Mouse (Mus musculus) erythroblast, embryonic 14.5 days (primary cell): ENCODE measurements around the gene Sptbn1. TPM values are rescaled to one million over a fixed set of nuclear protein-coding genes. Genes with fewer than 3 reads are reported as not detected.

ENCODE experiments used
- H3K27me3 ChIP-seq: 2 replicates; pipeline ENCODE4 v1.6.1; 2012; ENCODE audit warnings: inconsistent platforms; ENCODE audit not compliant: control insufficient read depth
- H3K36me3 ChIP-seq: 2 replicates; pipeline ENCODE4 v1.6.1; 2012; ENCODE audit warnings: mild to moderate bottlenecking, inconsistent platforms; ENCODE audit not compliant: control insufficient read depth
- H3K4me1 ChIP-seq: 2 replicates; pipeline ENCODE4 v1.6.1; 2012; ENCODE audit warnings: inconsistent platforms; ENCODE audit not compliant: control insufficient read depth
- H3K4me3 ChIP-seq: replicated peaks from 2 replicates; pipeline ENCODE3; 2012; ENCODE audit warnings: moderate library complexity, mild to moderate bottlenecking, inconsistent platforms
- H3K9me3 ChIP-seq: 2 replicates; pipeline ENCODE4 v1.6.1; 2012; ENCODE audit warnings: low read length, inconsistent platforms, mixed read lengths; ENCODE audit not compliant: control insufficient read depth
- GATA1 ChIP-seq: IDR thresholded peaks from 2 replicates; pipeline ENCODE4 v1.6.1; 2012; ENCODE audit warnings: low read length, inconsistent platforms, mixed read lengths
- TAL1 ChIP-seq: IDR thresholded peaks from 3 replicates; pipeline ENCODE4 v1.6.1; 2012; ENCODE audit warnings: low read length, inconsistent platforms, mixed read lengths
- polyA plus RNA-seq: library from polyadenylated mRNA; stranded (reverse); fragments of >175 nt; gene quantifications from 2 replicates; pipeline ENCODE4 v1.2.3, GENCODE M21; 2012

Gene Sptbn1
- polyA plus RNA-seq, 1 experiment, result 0.02 TPM

DNA sequence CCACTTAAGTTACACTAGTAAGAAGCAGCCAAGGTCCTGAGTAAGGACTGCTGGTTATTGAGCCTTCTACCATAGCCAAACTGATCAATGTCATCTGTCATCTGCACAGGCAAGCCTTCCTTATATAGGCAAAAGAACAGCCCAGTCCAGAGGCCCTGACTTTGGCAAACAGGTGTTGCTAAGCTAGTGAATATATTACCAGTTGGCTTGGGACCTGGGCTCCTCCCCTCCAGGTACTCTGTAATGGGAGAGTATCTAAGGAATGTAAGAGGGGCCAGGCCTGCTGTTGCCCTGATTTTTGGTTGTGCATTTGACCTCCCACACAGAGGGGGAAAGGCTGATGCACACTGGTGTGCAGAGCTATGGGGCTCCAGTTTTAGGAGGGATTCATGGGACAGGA lies 63.6 kb downstream of the Sptbn1 start:
- H3K4me1 ChIP-seq, result no peaks in the 10 kb centered on the region
- H3K27me3 ChIP-seq, result peaks cover 16% of the 10 kb centered on the region
- TF ChIP-seq TAL1 (no peak), GATA1 (no peak)
- H3K4me3 ChIP-seq, result no peak overlapping the region
- no peaks in the 10 kb centered on the region for H3K9me3 ChIP-seq
- no peaks in the 10 kb centered on the region for H3K36me3 ChIP-seq

DNA sequence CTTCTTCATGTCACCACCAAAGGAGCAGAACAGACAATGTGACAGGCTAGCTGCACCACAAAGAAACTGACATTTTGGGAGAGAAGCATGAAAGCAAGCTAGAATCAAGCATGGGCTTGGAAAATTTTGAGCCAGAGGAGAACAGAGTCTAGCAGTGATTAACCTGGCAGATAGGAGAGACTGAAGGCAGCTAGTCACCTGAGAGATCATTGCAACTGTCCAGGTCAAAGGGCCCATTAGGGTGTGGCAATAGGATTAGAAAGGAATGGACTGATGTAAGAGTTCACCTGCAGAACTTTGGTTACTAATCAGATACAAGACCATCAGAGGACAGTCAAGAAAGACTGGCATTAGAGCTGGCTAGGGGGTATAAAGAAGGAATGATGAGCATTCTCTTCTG lies 67.6 kb downstream of the Sptbn1 start:
- H3K4me1 ChIP-seq, result peaks cover 11% of the 10 kb centered on the region
- H3K27me3 ChIP-seq, result peaks cover 56% of the 10 kb centered on the region
- H3K4me3 ChIP-seq, result no peak overlapping the region
- no peaks in the 10 kb centered on the region for H3K9me3 ChIP-seq
- TF ChIP-seq GATA1 (no peak), TAL1 (no peak)
- H3K36me3 ChIP-seq, result no peaks in the 10 kb centered on the region

DNA sequence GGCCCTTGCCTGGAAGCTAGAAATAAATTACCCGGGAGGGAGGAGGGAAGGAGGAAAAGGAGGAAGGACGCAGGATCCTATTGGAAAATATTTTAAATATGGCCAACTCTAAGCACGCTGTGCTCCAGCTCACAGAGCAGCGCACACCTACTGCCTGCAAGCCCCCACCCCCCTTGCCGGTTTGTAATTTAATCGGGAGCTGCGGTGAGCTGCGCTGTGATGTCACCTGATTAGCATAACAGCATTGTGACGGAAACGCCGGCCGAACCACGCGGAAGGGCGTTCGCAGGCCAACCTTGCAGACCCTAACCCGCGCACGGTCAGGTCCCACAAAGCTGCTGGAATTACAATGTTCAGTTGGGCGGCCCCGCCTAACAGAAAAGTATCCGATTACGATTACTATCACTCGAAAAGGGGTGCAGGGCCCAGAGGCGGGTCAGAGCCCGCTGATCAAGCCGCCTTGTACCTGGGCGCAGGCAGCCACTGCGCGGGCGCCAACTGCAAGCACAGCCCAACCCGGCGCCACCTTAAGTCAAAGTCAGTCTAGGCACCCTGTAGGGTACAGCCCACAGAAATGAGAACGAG lies 69.8 kb downstream of the Sptbn1 start:
- Histone ChIP-seq H3K27me3 (peaks cover 70% of the 10 kb centered on the region), H3K4me3 (peak overlapping the region; percentile 59), H3K4me1 (peaks cover 11% of the 10 kb centered on the region), H3K9me3 (no peaks in the 10 kb centered on the region), H3K36me3 (no peaks in the 10 kb centered on the region)
- TF ChIP-seq TAL1 (no peak), GATA1 (no peak)

DNA sequence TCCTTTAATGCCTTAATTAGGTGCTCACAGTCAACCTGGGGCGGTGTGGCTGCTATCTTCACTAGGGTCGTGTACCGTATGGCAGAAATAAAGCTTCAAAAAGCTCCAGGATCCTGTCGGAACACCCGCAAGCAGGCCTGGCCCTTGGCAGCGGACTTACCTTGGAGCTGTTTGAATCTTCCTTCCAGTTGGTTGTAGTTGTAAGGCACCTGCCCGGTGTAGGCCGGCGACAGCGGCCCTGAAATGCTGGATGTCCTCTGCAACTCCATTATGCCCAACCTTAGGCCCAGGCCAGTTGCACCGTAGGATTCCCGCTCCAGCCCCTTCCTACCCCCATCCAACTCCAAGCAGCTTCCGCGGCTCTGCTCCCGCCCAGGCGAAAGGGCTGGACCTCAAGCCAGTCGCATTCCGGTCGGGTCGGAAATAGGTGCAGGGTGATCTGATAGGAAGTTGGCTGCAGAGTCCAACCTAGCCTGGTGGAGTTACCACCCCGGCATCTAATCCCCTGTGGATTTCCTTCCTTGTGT lies 70.3 kb downstream of the Sptbn1 start:
- peaks cover 74% of the 10 kb centered on the region for H3K27me3 ChIP-seq
- no peaks in the 10 kb centered on the region for H3K9me3 ChIP-seq
- H3K4me1 ChIP-seq, result peaks cover 11% of the 10 kb centered on the region
- peak overlapping the region; percentile 59 for H3K4me3 ChIP-seq
- TF ChIP-seq GATA1, result no peak
- TF ChIP-seq TAL1, result no peak
- no peaks in the 10 kb centered on the region for H3K36me3 ChIP-seq

DNA sequence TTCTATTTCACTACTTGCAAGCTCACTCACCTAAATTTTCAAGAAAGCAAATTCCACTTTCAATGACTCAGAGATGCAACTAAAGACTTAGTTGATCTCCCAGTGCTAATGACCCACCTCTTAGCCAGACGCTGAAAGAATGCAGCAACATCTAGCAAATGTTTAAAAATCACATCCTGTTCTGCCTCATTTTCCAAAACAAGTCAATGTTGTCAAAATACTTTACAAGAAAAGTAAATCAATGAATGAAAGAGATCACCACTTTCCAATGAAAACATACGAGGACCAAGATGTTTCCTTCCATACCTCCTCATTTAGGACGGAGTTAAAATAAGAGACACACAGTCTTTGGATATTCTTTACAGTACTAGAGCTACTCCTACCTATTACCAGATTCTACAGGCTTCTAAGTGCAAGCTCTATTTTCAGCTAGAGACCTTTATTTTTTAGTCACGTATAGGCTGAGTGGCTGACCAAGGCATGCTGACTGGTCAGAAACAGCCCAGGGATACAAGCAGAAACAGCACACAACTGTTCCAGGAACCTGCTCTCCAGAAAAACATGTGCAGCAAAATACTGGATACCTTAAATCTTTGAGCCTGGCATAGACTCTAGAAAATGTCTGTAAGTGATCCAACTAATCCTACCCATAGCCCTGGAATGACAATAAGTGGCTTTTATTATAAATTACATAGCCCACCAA lies 71.5 kb downstream of the Sptbn1 start:
- Histone ChIP-seq H3K4me3 (no peak overlapping the region), H3K4me1 (peaks cover 11% of the 10 kb centered on the region), H3K9me3 (no peaks in the 10 kb centered on the region), H3K27me3 (peaks cover 72% of the 10 kb centered on the region), H3K36me3 (no peaks in the 10 kb centered on the region)
- TF ChIP-seq TAL1, result no peak

DNA sequence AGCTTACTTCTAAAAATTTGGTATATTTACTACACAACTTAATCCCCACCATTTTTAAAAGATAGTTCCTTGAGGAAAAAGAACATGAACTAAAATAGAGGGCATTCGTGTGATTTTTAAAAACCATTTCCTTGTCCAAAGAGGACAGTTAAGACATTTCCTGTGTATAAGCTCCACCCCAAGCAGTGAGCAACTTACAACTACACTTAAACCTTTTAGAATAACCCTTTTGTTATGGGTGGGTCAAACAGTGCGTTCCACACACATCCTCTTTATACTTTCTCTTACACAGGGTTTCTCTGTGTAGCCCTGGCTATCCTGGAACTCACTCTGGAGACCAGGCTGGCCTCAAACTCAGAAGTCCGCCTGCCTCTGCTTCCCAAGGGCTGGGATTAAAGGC lies 72.2 kb downstream of the Sptbn1 start:
- Histone ChIP-seq H3K4me3 (no peak overlapping the region), H3K36me3 (no peaks in the 10 kb centered on the region), H3K27me3 (peaks cover 69% of the 10 kb centered on the region), H3K9me3 (no peaks in the 10 kb centered on the region), H3K4me1 (peaks cover 11% of the 10 kb centered on the region)
- TF ChIP-seq TAL1, result no peak
- TF ChIP-seq GATA1, result no peak

DNA sequence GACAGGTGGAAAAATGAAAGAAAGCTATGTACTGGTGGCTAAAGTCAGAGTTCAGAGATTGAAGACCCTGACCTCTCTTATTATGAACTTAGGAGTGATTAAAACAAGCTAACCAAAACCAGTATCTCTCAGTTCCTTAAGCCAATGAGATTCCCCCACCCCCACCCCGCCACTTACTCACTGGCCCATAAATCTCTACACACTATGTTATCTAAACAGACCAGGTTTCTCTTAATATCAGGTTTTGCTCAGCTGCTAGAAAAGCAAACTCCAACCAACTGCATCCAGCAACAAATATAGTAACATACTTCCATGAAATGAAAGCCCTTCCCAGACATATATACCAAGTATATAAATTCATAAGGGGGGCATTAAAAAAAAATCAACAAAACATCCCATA lies 73.2 kb downstream of the Sptbn1 start:
- Histone ChIP-seq H3K36me3 (no peaks in the 10 kb centered on the region), H3K4me3 (no peak overlapping the region), H3K9me3 (no peaks in the 10 kb centered on the region), H3K27me3 (peaks cover 68% of the 10 kb centered on the region), H3K4me1 (peaks cover 11% of the 10 kb centered on the region)
- TF ChIP-seq GATA1 (no peak), TAL1 (no peak)

DNA sequence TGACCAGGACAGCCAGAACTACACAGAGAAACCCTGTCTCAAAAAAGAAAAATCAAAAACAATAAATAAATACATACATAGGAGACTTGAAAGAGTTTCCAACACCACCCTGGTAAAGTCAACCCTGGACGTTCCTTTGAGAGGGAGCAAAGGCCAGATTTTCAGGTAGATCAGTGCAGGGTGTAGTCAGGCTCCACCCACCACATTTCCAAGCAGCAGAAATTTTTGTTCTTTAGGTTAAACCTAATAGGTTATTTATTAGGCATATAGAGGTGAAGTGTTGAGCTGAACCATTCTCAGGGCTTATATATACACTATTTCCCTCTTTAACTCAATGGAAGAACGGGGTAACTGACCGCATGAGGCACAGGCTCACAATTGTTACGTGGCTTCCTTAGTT lies 77.0 kb downstream of the Sptbn1 start:
- H3K4me1 ChIP-seq, result peaks cover 6% of the 10 kb centered on the region
- peaks cover 33% of the 10 kb centered on the region for H3K27me3 ChIP-seq
- no peak overlapping the region for H3K4me3 ChIP-seq
- TF ChIP-seq GATA1 (no peak), TAL1 (no peak)
- no peaks in the 10 kb centered on the region for H3K36me3 ChIP-seq
- no peaks in the 10 kb centered on the region for H3K9me3 ChIP-seq

DNA sequence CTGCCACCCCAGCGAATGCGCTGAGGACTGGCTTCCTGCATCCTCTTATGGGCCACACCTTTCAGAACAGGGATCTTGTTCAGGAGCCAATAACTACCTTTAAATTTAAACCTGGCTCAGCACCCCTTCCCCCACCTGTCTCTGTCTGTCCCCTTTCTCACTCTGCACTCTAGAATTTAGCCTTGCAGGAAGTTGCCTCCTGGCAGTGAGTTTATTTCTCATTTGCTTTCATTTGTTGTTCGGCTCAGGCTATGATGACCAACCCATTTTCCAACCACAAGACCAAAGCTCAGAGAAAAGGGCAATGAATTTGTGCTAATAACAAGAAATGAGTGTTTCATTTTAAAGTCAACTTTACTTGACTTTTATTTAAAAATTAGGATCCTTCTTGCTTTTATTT lies 77.9 kb downstream of the Sptbn1 start:
- Histone ChIP-seq H3K4me3 (no peak overlapping the region), H3K9me3 (no peaks in the 10 kb centered on the region), H3K36me3 (no peaks in the 10 kb centered on the region), H3K4me1 (peaks cover 6% of the 10 kb centered on the region), H3K27me3 (peaks cover 24% of the 10 kb centered on the region)
- no peak for TF ChIP-seq GATA1
- TF ChIP-seq TAL1, result no peak
